Mouse (Mus musculus) frontal cortex, postnatal 14 days (tissue): Measurements from ENCODE around the gene Scamp3.

Experiments used
- DNase-seq, 2 experiments: peaks; one replicate each; pipeline ENCODE4 v3.0.0; 2022; ENCODE audit warnings: low spot score in 2 of 2

The Scamp3 gene

GRCm38 (mm10) chr3:89163643-89164245 is 13.5 kb upstream of the Scamp3 start:
- no peak for DNase-seq

GRCm38 (mm10) chr3:89164506-89165267 is 12.6 kb upstream of the Scamp3 start, which contains the start of gene Clk2:
TSS of gene Clk2 (plus strand) at chr3:89164795.
- peak; percentile 81 to 90 for DNase-seq

GRCm38 (mm10) chr3:89165268-89165870 is 11.9 kb upstream of the Scamp3 start:
- no peak for DNase-seq

- DNase-seq, result no peak
These were observed 10.3 kb upstream of the Scamp3 start for GRCm38 (mm10) chr3:89166945-89167344.

- no peak for DNase-seq
These were observed 2.4 kb upstream of the Scamp3 start for GRCm38 (mm10) chr3:89174844-89175243.

GRCm38 (mm10) chr3:89175544-89175943 is 1.7 kb upstream of the Scamp3 start:
- DNase-seq, result no peak

- DNase-seq, result no peak
These were observed 852 bp upstream of the Scamp3 start for GRCm38 (mm10) chr3:89176421-89176820.

GRCm38 (mm10) chr3:89178107-89178385 is 773 bp downstream of the Scamp3 start:
- no peak for DNase-seq

GRCm38 (mm10) chr3:89179056-89179455 is 1.8 kb downstream of the Scamp3 start:
- no peak for DNase-seq

- no peak for DNase-seq
These were observed 4.7 kb downstream of the Scamp3 start for GRCm38 (mm10) chr3:89181749-89182500.

- no peak for DNase-seq
These were observed 5.3 kb downstream of the Scamp3 start for GRCm38 (mm10) chr3:89182531-89183057.

- peak; percentile 85 to 86 for DNase-seq
These were observed 6.0 kb downstream of the Scamp3 start, which contains the start of gene Fam189b for GRCm38 (mm10) chr3:89183058-89183958. TSS of gene Fam189b (plus strand) at chr3:89183143.

GRCm38 (mm10) chr3:89183959-89184315 is 6.7 kb downstream of the Scamp3 start:
- no peak for DNase-seq

GRCm38 (mm10) chr3:89187197-89187596 is 9.9 kb downstream of the Scamp3 start:
- DNase-seq, result no peak

GRCm38 (mm10) chr3:89187690-89188477 is 10.6 kb downstream of the Scamp3 start:
- no peak for DNase-seq

GRCm38 (mm10) chr3:89188478-89188875 is 11.2 kb downstream of the Scamp3 start:
- no peak for DNase-seq

GRCm38 (mm10) chr3:89190436-89190835 is 13.2 kb downstream of the Scamp3 start:
- no peak for DNase-seq

- no peak for DNase-seq
These were observed 16.1 kb downstream of the Scamp3 start for GRCm38 (mm10) chr3:89193351-89193750.

GRCm38 (mm10) chr3:89193853-89194252 is 16.6 kb downstream of the Scamp3 start:
- no peak for DNase-seq
